Mouse (Mus musculus) right cerebral cortex, postnatal 25 days (tissue): ENCODE measurements around the gene Tdrd5.
A peak's percentile ranks its signal among the peaks of the same experiment; 100 is the strongest.
"Not testable (repeated sequence)": the region's sequence is repeated elsewhere in the genome, so short reads cannot be mapped to it uniquely, and the experiment has no call there.

Experiments used
- DNase-seq: peaks from one replicate; pipeline ENCODE4 v3.0.0; 2022

Gene Tdrd5

DNA sequence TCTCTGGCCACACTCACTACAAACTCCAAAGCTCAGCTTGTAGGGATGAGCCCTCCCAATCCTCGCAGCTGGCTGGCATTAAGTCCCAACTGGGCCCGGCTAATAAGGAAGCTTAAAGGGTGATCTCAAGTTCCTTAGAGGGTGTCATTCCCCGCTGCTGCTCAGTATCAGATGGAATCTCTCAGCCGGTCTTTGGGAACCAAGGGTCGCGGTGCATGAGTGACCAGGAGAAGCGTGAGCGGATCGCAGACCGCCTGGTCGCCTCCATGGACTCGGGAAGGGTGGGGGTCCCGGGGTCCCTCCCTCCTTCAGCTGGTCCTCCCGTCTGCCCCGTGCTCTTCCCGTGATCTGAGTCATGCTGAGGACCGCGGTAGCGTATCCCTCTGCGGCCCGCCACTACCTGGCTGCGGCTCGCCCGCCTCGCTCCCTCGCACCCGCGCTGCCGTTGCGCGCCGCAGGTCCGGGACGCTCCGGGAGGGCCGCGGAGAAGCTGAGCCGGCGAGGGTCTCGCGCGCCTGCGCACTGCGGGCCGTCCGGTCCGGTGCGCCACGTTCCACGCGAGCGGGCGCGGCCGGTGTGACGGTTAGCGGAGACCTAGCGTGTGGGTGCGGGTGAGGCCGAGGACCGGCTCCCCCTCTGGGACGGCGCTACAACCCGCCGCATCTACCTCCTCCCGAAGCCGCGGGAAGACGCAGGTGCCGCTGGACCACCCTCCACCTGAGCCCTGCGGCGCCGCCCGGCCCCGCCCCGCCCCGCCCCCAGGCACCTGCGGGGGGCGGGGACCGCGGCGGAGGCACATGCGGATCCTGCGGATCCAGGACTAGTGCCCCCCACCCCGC is at the start of gene Tdrd5:
Tdrd5 (minus strand) TSS at position 754 of the 839 bp plus-strand sequence.
- peak; percentile 75 for DNase-seq

DNA sequence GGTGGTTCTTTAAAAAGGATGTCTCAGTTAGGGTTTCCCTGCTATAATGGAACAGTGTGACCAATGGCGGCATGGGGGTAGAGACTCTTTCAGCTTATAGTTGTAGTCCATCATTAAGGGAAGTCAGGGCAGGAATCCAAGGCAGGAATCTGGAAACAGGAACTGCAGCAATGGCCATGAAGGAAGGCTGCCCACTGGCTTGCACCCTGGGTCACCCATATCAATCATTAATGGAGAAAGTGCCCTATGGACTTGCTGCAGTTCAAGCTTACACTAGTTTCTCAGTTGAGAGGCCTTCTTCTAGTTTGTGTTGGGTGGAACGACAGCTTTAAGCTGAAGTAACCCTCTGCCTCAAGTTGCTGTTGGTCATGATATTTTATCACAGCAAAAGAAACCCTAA is 49.0 kb upstream of the Tdrd5 start:
- DNase-seq: no peak

- no peak for DNase-seq
Measured at GRCm38 (mm10) chr1:156350441-156350840, 47.0 kb upstream of the Tdrd5 start.

DNA sequence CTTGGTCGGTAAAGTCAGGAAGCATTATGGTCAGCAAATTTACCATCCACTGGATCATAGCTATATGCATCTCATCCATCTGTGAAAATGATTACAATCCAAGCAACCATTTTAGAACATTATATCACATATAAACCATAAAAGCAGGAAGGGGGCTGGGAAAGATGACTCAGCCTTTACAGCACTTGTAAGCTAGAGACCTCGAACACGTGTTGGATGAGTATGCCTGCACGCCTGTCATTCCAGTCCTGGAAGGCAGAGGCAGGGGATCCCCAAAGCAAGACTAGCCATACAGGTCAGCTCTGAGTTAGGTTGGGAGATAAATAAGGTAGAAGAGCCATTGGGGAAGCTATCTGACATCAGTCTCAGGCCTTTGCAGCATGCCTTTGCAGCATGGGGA is 45.6 kb upstream of the Tdrd5 start:
- no peak for DNase-seq

DNA sequence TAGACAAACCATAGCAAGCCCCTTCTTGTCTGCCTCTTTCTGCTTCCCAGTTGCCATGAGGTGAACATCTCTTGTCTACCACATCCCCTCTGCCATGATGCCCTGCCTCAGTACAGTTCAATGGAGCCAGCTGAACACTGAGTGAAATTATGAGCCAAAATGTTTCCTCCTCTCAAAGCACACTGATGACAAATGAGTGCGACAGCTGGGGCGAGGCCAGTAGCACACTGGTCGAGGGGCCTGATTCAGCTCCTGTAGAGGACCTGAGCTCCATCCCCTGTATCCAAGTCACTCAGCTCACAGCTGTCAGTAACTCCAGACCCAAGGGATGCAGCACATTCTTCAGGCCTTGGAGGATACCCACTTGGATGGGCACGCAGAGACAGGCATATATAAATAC is 42.2 kb upstream of the Tdrd5 start:
- DNase-seq: no peak

DNA sequence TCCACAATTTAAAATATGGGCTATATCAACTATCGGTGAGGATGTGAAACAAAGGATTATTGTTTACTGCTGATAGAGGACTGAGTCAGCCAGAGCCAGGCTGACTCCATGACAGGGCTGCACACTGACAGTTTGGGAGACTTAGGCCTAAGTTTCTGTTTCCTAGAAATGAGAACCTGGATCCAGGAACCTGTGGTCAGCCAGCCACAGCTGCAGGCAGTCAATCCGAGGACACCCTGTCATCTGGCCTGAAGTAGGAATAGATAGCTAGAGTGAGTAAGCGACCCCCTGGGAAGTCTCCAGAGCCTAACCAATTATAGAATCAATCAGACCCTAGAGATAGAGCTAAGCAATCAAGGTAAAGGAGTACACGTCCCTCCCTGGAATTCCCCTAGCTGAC is 41.0 kb upstream of the Tdrd5 start:
- DNase-seq: no peak

DNA sequence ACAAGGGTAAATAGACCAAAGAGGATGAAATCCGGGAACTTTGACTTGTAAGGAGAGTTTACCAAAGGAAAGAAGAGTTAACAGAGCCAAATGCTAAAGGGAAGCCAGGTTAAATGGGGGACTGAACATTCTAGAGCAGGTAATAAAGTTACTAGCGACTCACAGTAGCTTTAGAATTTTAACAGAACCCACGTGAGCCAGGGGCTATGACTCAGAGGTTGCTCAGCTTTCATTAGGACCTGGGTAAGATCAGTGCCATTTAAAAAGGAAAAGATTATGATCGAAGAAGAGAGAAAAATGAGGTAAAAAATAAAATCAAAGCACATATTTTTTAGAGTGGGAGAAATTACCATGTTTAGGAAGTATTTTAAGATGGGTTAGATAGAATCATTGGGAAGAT is 37.4 kb upstream of the Tdrd5 start:
- no peak for DNase-seq

GRCm38 (mm10) chr1:156323126-156323525 is 19.7 kb upstream of the Tdrd5 start:
- no peak for DNase-seq

DNA sequence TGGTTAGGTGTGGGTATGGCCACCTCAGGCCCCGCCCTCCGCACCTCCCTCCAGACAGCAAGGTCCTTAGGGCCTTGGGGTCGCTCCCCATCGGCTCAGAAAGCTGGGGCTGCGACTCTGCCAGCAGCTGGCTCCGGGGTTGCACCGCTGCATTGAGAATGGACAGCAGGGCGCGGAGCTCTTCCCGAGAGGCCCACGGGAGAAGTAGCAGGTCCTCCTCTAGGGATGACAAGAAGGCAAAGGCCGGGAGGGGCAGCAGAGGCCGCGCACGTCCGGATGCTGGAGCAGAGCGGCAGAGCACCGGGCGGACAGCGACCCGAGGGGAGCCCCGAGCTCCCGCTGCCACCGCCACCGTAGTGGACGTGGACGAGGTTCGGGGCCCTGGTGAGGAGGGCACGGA is 7.2 kb upstream of the Tdrd5 start, which contains the start of gene Nphs2:
Nphs2 (plus strand) TSS at position 98 of the 400 bp plus-strand sequence.
- no peak for DNase-seq

- no peak for DNase-seq
Measured at GRCm38 (mm10) chr1:156308595-156308994, 5.1 kb upstream of the Tdrd5 start.

DNA sequence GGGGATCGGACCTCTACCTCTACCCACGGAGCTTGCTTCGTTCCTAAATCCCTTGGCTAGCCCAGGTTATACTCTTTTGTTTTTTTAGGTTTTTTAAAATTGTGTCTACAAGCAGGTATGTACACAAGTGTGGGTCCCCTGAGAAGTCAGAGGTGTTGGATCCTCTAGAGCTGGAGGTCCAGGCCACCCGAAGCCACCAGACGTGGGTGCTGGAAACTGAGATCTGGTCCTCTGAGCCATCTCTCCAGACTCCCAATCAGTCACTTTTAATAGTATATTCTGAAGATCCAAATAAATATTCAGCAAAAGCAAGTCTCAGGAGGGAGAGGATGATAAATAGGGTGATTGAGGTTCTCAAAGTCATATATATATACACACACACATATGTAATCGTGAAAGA is 13.4 kb downstream of the Tdrd5 start:
- DNase-seq: no peak

GRCm38 (mm10) chr1:156289222-156289587 is 14.3 kb downstream of the Tdrd5 start:
- DNase-seq: not testable (repeated sequence)

- no peak for DNase-seq
Measured at GRCm38 (mm10) chr1:156288556-156289221, 14.8 kb downstream of the Tdrd5 start.

- no peak for DNase-seq
Measured at GRCm38 (mm10) chr1:156285541-156285896, 17.9 kb downstream of the Tdrd5 start.

DNA sequence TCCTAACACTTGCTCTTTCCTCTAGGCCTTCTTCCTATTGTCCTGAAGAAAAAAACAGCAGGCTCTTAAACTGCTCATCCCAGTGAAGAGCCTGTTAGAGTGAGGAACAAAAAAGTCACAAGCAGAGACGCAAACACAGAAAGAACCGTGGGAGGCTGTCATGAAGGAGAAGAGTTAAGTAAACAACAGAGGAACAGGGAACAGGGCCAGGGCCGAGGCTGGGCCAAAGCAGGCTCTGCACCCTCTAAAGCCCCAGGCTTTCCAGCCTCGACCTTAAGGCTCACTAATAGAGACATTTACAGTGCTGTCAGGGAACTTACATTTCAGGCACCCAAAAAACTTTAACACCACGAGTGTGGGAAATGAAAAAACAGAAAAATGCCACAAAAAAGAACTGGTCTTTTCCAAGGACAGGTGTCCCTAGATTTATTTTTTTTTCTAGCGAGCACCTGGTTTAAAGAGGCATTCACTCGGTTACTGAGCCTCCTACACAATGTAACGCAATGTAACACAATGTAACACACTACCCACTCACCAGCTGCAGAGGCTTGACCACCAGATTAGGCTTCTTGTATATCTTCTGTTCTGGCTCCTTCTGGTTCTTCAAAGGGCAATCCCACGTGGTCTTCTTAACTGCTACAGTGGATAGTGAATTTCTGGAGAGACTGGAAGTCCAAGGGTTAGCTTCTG is 18.5 kb downstream of the Tdrd5 start:
- peak; percentile 23 for DNase-seq

DNA sequence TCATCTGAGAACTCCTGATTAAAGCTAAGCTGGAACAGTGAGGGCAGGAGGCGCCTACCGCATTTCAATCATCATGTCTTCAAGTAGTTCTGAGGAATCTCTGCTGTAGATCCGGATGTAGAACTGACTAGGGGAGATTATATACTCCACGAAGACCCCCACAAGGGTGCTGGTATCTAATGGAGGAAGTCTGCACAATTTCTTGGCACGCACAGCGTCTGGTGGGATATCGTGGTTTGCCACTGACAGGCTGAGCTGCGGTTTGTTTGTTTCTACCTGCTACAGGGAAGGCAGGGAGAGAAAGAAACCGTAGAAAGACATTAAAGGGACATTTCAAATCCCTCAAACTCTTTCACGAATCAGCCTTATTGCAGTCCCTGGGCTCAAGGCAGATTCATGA is 19.3 kb downstream of the Tdrd5 start:
- no peak for DNase-seq

DNA sequence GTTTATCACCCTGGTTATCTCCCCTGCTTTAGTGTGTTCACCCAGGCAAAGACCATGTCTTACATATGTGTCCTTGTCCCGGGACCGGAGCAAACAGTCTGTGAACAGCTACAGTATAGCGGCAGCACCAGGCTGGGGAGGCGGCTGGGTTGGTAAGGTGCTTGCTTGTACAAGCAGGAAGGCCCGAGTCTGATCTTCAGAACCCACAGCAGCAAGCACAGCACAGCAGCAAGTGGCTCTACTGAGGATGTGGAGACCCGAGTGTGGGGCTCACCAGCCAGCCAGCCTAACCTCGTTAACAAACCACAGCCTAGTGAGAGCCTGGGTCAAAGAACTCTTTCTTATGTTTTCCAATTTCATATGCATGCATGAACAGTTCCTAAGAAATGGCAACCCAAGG is 23.3 kb downstream of the Tdrd5 start:
- DNase-seq: no peak

DNA sequence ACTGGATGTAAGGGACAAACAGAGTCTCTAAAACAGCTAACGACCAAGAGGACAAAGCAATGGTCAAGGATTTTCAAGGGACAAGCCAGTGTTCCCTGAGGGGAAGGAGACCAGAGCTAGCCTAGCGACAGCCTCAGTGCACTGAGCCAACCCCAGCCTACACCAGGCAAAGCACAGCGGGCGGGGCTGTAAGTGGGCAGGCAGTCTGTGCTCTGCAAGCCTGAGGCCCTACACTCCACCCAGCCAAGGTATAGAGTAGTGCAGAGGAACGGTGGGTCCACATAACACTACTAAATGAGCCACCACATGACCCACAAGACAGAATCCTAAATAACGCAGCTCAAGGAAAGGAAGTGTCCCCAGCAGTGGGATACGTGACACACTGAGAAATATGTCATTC is 29.8 kb downstream of the Tdrd5 start:
- no peak for DNase-seq

DNA sequence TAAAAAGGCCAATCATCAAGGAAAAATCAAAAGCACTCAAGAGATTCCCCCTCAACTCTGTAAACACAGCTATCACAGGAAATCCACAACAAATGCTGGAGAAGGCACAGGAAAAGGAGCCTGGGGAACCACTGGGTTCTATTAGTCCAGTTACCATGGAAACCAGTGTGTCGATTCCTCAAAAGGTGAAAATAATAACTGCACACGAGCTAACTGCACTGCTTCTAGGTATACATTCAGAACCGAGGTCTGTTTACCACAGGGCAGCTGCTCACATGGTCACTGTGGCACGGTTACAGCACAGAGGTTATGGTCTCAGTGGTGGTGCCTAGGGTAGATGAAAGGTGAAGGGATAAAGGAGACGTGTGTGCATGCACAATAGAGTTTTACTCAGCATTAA is 31.8 kb downstream of the Tdrd5 start:
- DNase-seq: no peak

DNA sequence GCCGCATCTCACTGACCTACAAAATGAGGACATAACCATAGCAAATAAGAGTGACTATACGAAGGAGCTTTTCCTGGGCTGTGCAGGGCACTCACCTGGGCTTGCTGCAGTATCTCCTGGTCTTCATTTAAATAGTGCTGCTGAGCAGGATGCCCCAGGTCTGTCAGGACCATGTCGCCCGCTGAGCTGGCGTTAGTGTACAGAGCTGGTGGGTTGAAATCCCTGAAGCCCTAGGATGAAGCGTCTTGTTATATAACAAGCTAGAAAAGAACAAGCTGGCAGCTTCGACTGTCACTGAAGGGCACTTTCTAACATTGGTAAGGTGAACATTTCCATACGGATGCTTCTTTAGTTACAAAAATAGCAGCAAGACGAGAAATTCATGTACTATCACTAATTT is 33.0 kb downstream of the Tdrd5 start:
- DNase-seq: no peak

DNA sequence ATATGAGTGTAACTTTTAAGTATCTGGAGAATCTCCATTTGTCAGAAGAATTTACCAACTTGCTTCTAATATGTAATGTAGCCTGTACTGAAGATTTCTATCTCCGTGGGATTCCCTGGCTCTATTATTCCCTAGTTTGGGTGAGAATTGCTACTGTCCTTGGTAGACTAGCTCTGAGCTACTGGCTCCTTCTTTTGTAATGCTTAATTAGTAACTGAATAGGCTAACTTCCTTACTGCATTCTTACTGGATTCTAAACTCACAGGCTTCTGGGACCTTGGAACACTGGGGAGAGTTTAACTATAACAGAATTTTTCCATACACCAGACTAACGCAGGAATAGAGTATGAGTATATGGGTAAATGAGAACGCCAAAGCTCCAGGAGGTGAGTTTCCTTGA is 34.9 kb downstream of the Tdrd5 start:
- DNase-seq: not testable (repeated sequence)

DNA sequence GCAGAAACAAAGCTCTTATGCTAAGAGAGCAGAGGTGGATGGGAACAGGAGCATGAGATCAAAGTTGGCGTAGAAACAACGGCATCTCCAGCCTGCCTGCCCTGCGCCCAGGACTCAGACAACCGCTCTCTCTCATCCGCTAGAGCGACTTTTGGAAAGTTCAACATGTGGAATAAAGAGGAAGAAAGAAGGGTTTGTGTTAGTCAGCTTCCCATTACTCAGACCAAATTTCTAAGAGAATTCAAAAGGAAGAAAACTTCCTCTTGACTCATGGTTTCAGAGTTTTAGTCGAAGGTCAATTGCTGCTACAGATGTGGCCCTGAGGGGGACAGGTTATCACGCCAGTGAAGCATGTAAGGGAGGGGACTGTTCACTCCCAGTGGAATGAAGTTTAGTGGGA is 39.5 kb downstream of the Tdrd5 start:
- no peak for DNase-seq

DNA sequence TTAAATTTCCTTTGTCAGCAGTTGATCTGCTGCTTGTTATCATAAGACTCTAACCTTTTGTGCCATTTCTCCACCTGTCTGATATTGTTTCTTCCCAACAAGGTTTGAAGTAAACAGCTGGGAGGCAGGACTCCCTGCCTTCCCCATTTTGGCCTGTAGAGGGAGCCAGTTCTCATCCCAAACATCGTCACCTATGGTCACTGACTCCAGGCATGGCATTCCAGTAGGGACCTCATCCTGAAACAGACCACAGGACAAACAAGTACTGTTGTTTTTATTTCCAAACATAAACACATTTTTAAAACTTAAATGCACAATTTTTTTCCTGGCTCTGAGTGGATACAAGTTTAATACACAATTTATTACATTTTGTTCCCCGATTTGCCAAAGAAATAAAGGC is 40.1 kb downstream of the Tdrd5 start:
- DNase-seq: peak; percentile 38

DNA sequence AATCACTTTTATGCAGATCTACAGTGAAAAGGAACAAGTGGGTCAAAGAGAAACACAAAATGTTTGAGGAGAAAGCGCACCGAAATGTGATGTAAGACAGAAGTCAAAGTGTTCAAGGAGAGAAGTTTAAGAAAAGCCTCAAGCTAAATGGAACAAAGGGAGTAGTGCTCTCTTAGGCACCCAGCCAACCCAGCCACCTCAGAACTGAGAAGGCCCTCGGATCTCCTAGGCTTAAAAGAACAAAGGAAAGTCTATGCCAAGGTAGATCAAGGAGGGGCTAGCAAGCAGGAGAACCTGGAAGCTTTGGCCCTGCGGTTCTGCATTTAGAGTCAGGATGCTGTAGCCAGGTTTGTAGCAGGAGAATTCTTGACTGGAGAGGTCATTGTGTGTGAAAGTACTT is 48.6 kb downstream of the Tdrd5 start:
- no peak for DNase-seq
